Mouse (Mus musculus) olfactory bulb, adult 2 months (tissue): Measurements from ENCODE around the gene Tacr2. TPM values are rescaled to one million over a fixed set of nuclear protein-coding genes. Genes with fewer than 3 reads are reported as not detected.

Experiments used
- H3K27ac ChIP-seq: fragments of 200-500 bp; 2 replicates; pipeline ENCODE4 v1.5.1; 2012; ENCODE audit warnings: low read depth, low read length; ENCODE audit not compliant: insufficient read depth
- H3K4me1 ChIP-seq: fragments of 200-500 bp; 2 replicates; pipeline ENCODE4 v1.6.1; 2012; ENCODE audit warnings: low read length; ENCODE audit not compliant: control insufficient read depth, insufficient read depth
- H3K4me3 ChIP-seq: fragments of 200-500 bp; 2 replicates; pipeline ENCODE4 v1.5.1; 2012; ENCODE audit warnings: mild to moderate bottlenecking, low read depth, low read length, moderate library complexity; ENCODE audit not compliant: insufficient read depth
- CTCF ChIP-seq: fragments of 200-500 bp; IDR thresholded peaks from 2 replicates; pipeline ENCODE4 v1.5.1; 2012; ENCODE audit warnings: low read depth, mild to moderate bottlenecking, low read length, moderate library complexity; ENCODE audit not compliant: insufficient read depth
- POLR2A ChIP-seq: fragments of 200-500 bp; IDR thresholded peaks from 2 replicates; pipeline ENCODE4 v1.6.1; 2012; ENCODE audit warnings: mild to moderate bottlenecking, low read depth, low read length, moderate library complexity; ENCODE audit not compliant: insufficient read depth
- WGBS: fragments of 180-500 bp; shearing (Covaris S2); methylation state at CpG from one replicate; pipeline ENCODE4 v1.1.7; 2018; 5-methylcytosine and 5-hydroxymethylcytosine counted together
- polyA plus RNA-seq: library from polyadenylated mRNA; stranded (reverse); fragments of >200 nt; gene quantifications from 2 replicates; pipeline ENCODE4 v1.2.4, GENCODE M21; 2012; ENCODE audit warnings: low replicate concordance; ENCODE audit not compliant: missing spikeins, insufficient read depth, insufficient read length

Tacr2 gene
- polyA plus RNA-seq, 1 experiment: not detected

GRCm38 (mm10) chr10:62282782-62283181 is 30.5 kb downstream of the Tacr2 start:
- no peak overlapping the region for H3K4me3 ChIP-seq
- H3K27ac ChIP-seq: no peak overlapping the region
- WGBS: 54% methylated on average over 9 of the region's 9 CpGs
- TF ChIP-seq POLR2A (no peak), CTCF (no peak)
- H3K4me1 ChIP-seq: peaks cover 2% of the 10 kb centered on the region; the same call in 1 of the 2 replicates

GRCm38 (mm10) chr10:62283206-62283792 is 31.1 kb downstream of the Tacr2 start:
- H3K4me3 ChIP-seq: no peak overlapping the region
- no peak overlapping the region for H3K27ac ChIP-seq
- TF ChIP-seq CTCF: no peak
- TF ChIP-seq POLR2A: no peak
- H3K4me1 ChIP-seq: peaks cover 2% of the 10 kb centered on the region; the same call in 1 of the 2 replicates
- 82% methylated on average over 4 of the region's 4 CpGs for WGBS

DNA sequence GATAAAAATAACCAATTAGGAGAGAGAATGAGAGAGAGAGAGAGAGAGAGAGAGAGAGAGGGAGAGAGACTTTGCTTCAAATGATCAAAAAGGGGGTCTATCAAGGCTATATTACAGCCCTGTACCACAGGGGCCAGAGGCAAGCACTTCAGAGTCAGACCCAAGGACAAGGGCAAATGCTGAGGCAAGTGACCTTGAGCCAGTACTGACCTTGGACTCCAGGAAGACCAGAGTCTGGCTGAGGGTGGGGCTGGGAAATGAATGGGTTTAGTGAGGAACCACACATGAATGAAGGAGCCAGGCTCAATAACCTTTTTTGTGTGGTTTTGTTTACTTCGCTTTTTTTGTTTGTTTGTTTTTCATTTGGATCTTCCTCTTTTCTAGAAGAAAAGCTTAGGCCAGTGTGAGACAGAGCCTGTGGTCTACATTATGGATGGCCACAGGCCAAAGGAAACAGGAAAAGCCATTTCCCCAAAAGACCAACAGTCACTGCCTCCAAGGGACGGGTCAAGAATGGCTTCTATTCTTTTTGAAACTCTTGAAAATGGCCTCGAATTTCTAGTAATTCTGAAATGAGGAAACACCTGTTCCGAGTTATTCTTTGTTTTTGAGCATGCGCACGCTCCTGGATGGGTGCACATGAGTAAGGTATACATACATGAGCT is 35.4 kb downstream of the Tacr2 start:
- WGBS: 79% methylated on average over 6 of the region's 6 CpGs
- TF ChIP-seq CTCF (no peak), POLR2A (no peak)

GRCm38 (mm10) chr10:62294112-62294511 is 41.9 kb downstream of the Tacr2 start:
- TF ChIP-seq CTCF (no peak), POLR2A (no peak)
- no peak overlapping the region for H3K4me3 ChIP-seq
- H3K27ac ChIP-seq: no peak overlapping the region
- 46% methylated on average over 4 of the region's 4 CpGs for WGBS
- peaks cover 2% of the 10 kb centered on the region; the same call in 1 of the 2 replicates for H3K4me1 ChIP-seq

More for the DNA sequence above, 35.4 kb downstream of the Tacr2 start:
- no peak overlapping the region for H3K4me3 ChIP-seq
- no peak overlapping the region for H3K27ac ChIP-seq
- peaks cover 2% of the 10 kb centered on the region; the same call in 1 of the 2 replicates for H3K4me1 ChIP-seq

DNA sequence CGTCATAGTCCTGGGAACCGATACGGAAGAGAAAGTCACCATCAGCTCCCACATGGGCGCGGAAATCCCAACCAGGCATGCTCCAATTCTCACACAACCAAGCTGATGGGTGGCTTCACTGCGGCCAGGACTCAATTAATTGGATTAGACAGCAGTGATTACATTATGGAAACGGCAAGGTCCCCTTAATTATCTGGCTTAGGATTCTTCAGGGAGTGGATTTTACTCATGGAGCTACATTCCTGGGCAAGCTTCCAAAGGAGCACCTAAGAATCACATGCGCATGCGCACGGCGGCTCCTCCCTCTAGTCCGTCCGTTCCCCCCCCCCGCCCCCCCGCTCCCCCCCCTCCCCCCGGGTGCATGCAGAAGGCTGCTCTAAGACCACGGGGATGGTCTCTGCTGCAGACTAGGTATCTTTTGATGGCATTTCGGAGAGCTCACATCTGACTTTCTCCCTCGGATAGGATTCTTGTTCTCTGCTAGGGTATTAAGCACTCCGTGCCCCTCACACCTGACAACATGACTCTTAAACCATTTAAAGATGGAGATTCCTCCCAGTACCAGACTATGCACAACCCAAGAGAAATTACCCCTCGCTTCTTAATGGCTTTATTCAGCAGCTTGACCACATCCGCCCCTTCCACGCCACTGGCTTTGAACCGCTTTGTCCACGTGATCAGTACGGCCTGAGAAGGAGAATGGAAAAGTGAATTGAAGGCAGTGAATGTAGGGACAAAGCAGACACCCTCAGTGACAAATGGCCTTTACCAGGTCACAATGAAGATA is 44.0 kb downstream of the Tacr2 start:
- WGBS: 63% methylated on average over 22 of the region's 26 CpGs
- peaks cover 19% of the 10 kb centered on the region for H3K4me1 ChIP-seq
- TF ChIP-seq POLR2A: no peak
- H3K4me3 ChIP-seq: no peak overlapping the region
- H3K27ac ChIP-seq: no peak overlapping the region

DNA sequence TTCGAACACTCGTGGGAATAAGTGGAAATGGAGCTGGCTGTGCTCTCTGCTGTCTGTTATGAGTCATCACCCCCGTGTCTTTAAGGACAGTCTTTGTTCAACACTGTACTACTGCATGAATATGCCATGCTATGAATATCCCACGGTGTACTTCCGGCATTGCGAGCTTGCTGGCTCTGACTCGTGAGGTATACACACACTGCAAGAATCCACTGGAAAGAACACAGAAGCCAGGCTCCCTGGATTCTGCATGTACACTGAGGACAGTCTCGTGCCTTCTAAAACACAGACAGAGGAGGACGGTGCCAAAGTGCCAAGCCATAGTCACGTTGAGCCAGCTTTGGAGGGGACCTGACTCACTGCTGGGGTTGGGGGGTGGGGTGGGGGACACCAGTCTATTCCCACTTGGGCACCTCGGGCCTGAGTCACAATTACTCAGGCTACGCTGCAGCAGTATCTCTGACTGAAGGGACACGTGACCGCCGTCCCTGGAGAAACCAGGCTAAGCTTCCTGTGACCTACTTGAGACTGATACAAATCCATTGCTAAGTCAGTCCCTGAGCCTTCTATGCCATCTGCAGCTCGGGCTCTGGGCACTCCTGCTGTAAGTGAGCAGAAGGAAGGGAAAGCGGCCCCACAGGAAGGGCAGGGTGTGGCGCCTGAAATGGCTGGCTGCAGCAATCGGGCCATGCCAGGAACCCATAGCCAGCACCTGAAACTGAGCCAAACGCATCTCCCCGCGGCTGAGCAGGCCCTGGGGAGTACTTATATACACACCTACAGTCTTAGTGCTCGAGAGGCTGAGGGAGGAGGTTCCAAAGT is 48.0 kb downstream of the Tacr2 start:
- no peak for TF ChIP-seq CTCF
- TF ChIP-seq POLR2A: no peak
- peaks cover 20% of the 10 kb centered on the region for H3K4me1 ChIP-seq
- peak overlapping the region; percentile 65 for H3K27ac ChIP-seq
- 42% methylated on average over 23 of the region's 23 CpGs for WGBS
- H3K4me3 ChIP-seq: no peak overlapping the region

DNA sequence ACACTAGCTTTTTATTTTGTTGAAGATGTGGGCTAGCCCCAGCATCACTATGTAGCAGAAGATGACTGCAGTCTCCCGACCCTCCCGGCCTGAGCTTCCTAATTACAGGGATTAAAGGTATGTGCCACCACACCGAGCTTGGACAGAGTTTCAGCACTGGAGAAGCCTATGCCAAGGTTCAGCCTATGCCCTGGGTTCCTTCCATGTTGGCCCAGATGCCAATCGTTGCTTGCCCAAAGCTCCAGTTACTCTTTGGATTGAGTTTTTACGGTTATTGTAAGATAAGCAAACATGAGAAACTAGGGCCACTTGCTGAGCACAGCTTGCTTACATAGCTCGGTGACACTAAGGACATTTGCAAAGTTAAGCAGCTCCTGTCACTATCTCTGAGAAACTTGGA is 52.9 kb downstream of the Tacr2 start:
- Histone ChIP-seq H3K4me3 (no peak overlapping the region), H3K4me1 (peaks cover 14% of the 10 kb centered on the region), H3K27ac (no peak overlapping the region)
- 81% methylated on average over 6 of the region's 6 CpGs for WGBS
- TF ChIP-seq POLR2A (no peak), CTCF (no peak)

DNA sequence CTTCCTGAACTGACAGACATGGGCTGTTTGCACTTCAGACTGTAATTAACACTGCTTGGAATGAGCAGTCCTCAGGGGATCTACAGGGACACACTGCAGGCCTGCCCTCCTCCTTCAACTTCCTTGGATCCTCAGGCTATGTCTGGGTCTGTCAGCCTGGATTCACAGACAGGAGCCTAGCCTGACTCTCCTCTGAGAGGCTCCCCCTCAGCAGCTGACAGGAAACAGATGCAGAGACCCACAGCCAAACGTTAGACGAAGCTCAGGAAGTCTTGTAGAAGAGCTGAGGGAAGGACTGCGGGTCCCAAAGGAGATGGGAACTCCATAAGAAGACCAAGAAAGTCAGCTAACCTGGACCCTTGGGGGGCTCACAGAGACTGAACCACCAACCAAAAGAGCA is 54.2 kb downstream of the Tacr2 start:
- H3K4me3 ChIP-seq: no peak overlapping the region
- TF ChIP-seq POLR2A: no peak
- no peak for TF ChIP-seq CTCF
- 60% methylated on average over 3 of the region's 3 CpGs for WGBS
- no peak overlapping the region for H3K27ac ChIP-seq
- H3K4me1 ChIP-seq: peaks cover 6% of the 10 kb centered on the region; the same call in 1 of the 2 replicates
